Mouse (Mus musculus) lung, embryonic 15.5 days (tissue): ENCODE data around the gene 4933434E20Rik. TPM values are rescaled to one million over a fixed set of nuclear protein-coding genes. Genes with fewer than 3 reads are reported as not detected.
A peak's percentile ranks its signal among the peaks of the same experiment; 100 is the strongest.

Source experiments
- ATAC-seq: fragments of 200-750 bp; cut with Nextera tagmentation; 2 replicates; pipeline ENCODE4 v1.8.0; 2017; ENCODE audit warnings: moderate number of reproducible peaks, borderline replicate concordance; ENCODE audit not compliant: low FRiP score, low TSS enrichment; ENCODE audit errors: extremely low read depth
- H3K27ac ChIP-seq: fragments of 300-500 bp; sonication (generic); 2 replicates; pipeline ENCODE4 v1.5.1; 2015; ENCODE audit warnings: moderate library complexity, mild to moderate bottlenecking, inconsistent platforms
- H3K27me3 ChIP-seq: fragments of 300-500 bp; sonication (generic); 2 replicates; pipeline ENCODE4 v1.6.1; 2015; ENCODE audit warnings: inconsistent platforms
- H3K36me3 ChIP-seq: fragments of 300-500 bp; sonication (generic); 2 replicates; pipeline ENCODE4 v1.6.1; 2015; ENCODE audit warnings: inconsistent platforms
- H3K4me1 ChIP-seq: fragments of 300-500 bp; sonication (generic); 2 replicates; pipeline ENCODE4 v1.6.1; 2015; ENCODE audit warnings: inconsistent platforms
- H3K4me2 ChIP-seq: fragments of 300-500 bp; sonication (generic); 2 replicates; pipeline ENCODE4 v1.6.1; 2015; ENCODE audit warnings: inconsistent platforms, mild to moderate bottlenecking, moderate library complexity
- H3K4me3 ChIP-seq: fragments of 300-500 bp; sonication (generic); 2 replicates; pipeline ENCODE4 v1.5.1; 2015; ENCODE audit warnings: mild to moderate bottlenecking, inconsistent platforms
- H3K9ac ChIP-seq: fragments of 300-500 bp; sonication (generic); 2 replicates; pipeline ENCODE4 v1.6.1; 2015; ENCODE audit warnings: inconsistent platforms
- H3K9me3 ChIP-seq: fragments of 300-500 bp; sonication (generic); 2 replicates; pipeline ENCODE4 v1.6.1; 2016; ENCODE audit warnings: inconsistent platforms
- WGBS: fragments of 180-500 bp; shearing (Covaris S2); methylation state at CpG from one replicate; pipeline ENCODE4 v1.1.7; 2015; 5-methylcytosine and 5-hydroxymethylcytosine counted together
- microRNA counts: library from miRNA; unstranded; fragments of <30 nt; microRNA quantifications from one replicate; lab custom pipeline; 2016
- microRNA-seq: library from miRNA; unstranded; fragments of <30 nt; microRNA quantifications from one replicate; pipeline ENCODE4, GENCODE M21; 2016
- polyA plus RNA-seq: library from polyadenylated mRNA; unstranded; fragments of >200 nt; fragmentation: Nextera tagmentation; extraction: Ambion mirVana; gene quantifications from 2 replicates; pipeline ENCODE4 v1.2.1, GENCODE M21; 2015

Gene 4933434E20Rik
- polyA plus RNA-seq, 1 experiment from 2014 or later, result 154 TPM

DNA sequence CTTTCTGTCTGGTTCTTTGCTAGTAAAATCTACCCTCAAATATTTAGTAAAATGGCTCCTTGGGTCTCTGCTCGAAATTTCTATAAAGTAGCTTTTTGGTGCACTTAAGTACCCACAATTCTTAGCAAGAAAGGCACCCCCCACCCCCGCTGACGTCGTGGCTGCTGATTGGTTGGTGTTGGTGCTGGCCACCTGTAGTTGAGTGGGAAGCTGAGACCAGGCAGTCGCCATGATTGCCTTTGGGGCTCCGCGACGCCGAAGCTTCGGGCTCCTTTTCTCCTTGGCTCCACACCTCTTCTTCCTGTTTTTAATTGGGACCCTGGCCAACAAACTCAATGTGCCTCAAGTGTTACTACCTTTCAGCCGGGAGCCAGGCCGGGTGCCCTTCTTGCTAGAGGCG, 52.5 kb downstream of the 4933434E20Rik start, which contains the start of gene Nup210l:
TSS of gene Nup210l (plus strand) at position 195 of the 400 bp plus-strand sequence.
- H3K27ac ChIP-seq, result no peak within 1 kb of the TSS
- H3K4me1 ChIP-seq, result no peaks in the 10 kb centered on the region
- peaks cover 15% of the 10 kb centered on the region for H3K36me3 ChIP-seq
- no peaks in the 10 kb centered on the region for H3K9me3 ChIP-seq
- H3K9ac ChIP-seq, result no peak within 1 kb of the TSS
- no peak within 1 kb of the TSS for H3K4me3 ChIP-seq
- WGBS, result 87% methylated on average over 13 of the region's 13 CpGs
- no peak within 1 kb of the TSS for H3K4me2 ChIP-seq
- H3K27me3 ChIP-seq, result no peaks in the 10 kb centered on the region
- ATAC-seq, result no peak

DNA sequence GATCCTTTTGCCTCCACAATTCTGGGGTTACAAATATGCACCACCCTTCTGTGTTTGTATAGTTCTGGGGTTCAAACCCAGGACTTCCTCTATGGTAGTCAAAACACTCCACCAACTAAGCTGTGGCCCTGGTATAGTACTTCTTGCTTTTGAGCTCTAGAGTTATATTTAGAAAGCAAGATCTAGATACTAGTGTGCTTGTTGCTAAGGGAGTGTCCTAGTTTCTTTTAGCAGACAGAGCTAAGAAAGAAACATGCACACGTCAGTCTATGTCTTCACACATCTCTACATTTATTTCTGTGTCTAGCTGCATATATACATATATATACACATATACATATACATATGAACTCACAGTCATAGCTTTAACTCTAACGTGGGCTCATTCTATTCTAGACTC, 60.3 kb downstream of the 4933434E20Rik start:
- H3K4me2 ChIP-seq, result no peak overlapping the region
- no peaks in the 10 kb centered on the region for H3K4me1 ChIP-seq
- ATAC-seq, result no peak
- no peak overlapping the region for H3K27ac ChIP-seq
- no peak overlapping the region for H3K9ac ChIP-seq
- no peaks in the 10 kb centered on the region for H3K27me3 ChIP-seq
- WGBS, result 83% methylated on average over 2 of the region's 2 CpGs
- no peak overlapping the region for H3K4me3 ChIP-seq
- no peaks in the 10 kb centered on the region for H3K9me3 ChIP-seq
- H3K36me3 ChIP-seq, result no peaks in the 10 kb centered on the region

DNA sequence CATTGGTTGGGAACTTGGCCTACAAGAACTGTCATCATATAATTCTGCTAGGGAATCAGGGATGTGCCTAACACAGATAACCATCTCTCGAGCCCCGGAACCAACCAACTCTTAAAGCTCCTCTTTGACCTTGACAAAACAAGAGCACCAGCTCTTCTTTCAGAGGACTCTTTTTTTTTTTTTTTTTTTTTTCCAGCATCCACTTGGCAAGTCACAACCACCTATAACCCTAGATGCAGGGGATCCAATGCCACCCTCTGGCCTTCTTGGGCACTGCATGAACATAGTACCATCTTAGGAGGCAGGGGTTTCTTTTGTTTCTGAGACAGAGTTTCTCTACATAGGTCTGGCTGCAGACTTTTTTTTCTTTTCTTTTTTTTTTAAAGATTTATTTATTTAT, 62.9 kb downstream of the 4933434E20Rik start:
- H3K4me2 ChIP-seq, result no peak overlapping the region
- no peak overlapping the region for H3K4me3 ChIP-seq
- no peaks in the 10 kb centered on the region for H3K9me3 ChIP-seq
- H3K9ac ChIP-seq, result no peak overlapping the region
- H3K4me1 ChIP-seq, result no peaks in the 10 kb centered on the region
- ATAC-seq, result no peak
- H3K36me3 ChIP-seq, result no peaks in the 10 kb centered on the region
- H3K27me3 ChIP-seq, result no peaks in the 10 kb centered on the region
- WGBS, result 80% methylated on average over 2 of the region's 2 CpGs
- no peak overlapping the region for H3K27ac ChIP-seq

DNA sequence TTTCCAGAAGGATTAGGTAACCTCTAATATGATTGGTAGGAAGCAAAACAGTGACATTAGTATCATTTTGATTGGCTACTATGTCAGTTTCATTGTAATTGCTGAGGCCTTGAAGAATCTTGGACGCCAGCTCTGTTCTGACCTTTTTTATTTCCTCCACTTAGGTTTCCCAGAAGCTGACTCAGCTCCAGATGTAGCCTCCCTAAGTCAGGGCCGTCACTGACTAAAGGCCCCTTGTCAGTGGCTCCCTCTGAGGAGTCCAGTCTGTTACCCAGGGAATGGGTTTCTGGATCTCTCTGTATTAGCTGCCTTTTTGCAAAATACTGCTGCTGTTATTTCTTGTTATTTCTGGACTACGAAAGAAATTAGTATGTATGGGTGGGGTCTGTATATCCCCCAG, 64.1 kb downstream of the 4933434E20Rik start:
- Histone ChIP-seq H3K4me1 (no peaks in the 10 kb centered on the region), H3K9me3 (no peaks in the 10 kb centered on the region), H3K9ac (no peak overlapping the region), H3K27ac (no peak overlapping the region), H3K4me3 (no peak overlapping the region), H3K4me2 (no peak overlapping the region), H3K36me3 (no peaks in the 10 kb centered on the region), H3K27me3 (no peaks in the 10 kb centered on the region)
- no peak for ATAC-seq
- 69% methylated on average over 3 of the region's 3 CpGs for WGBS

MicroRNAs encoded within 50 kb of the gene (microRNA counts, 519-probe panel; counts per million panel counts)
- 2,759 counts per million, percentile 72 among the panel's probes with 10 or more counts for microRNA mmu-miR-190b (lab: Ali Mortazavi, UCI)

Small RNA genes within 50 kb of the gene (microRNA-seq; reads per million reads assigned to microRNA genes)
- gene Mir190b (9.5 reads per million, percentile 27 among the genes with 10 or more reads in this experiment), gene Mir7669 (1.1 reads per million)

Other genes with a start within 250 kb of the 4933434E20Rik start
- 9.9 and 10.1 TPM in 2 replicates for gene She, start 220.3 kb upstream of the 4933434E20Rik start, polyA plus RNA-seq
- gene Il6ra, start 138.4 kb upstream of the 4933434E20Rik start, polyA plus RNA-seq, result 3.6 TPM in 2 replicates
- gene Atp8b2, start 88.1 kb upstream of the 4933434E20Rik start, polyA plus RNA-seq, result 14.7 and 14.8 TPM in 2 replicates
- gene Hax1, start 52.9 kb upstream of the 4933434E20Rik start, polyA plus RNA-seq, result 164 TPM in 2 replicates
- gene Ubap2l, start 992 bp downstream of the 4933434E20Rik start, polyA plus RNA-seq, result 153 and 157 TPM in 2 replicates
- 637 and 683 TPM in 2 replicates for gene Tpm3, start 21.0 kb downstream of the 4933434E20Rik start, polyA plus RNA-seq
- gene Nup210l, start 52.5 kb downstream of the 4933434E20Rik start, polyA plus RNA-seq, result 0.37 and 0.40 TPM in 2 replicates
- gene Rps27, start 162.0 kb downstream of the 4933434E20Rik start, polyA plus RNA-seq, result 1,416 and 1,510 TPM in 2 replicates
- 35.8 and 40.0 TPM in 2 replicates for gene Rab13, start 162.1 kb downstream of the 4933434E20Rik start, polyA plus RNA-seq
- 90.2 and 100 TPM in 2 replicates for gene Jtb, start 180.0 kb downstream of the 4933434E20Rik start, polyA plus RNA-seq
- gene Creb3l4, start 191.9 kb downstream of the 4933434E20Rik start, polyA plus RNA-seq, result 6.0 and 6.3 TPM in 2 replicates
- 94.7 and 102 TPM in 2 replicates for gene Slc39a1, start 196.5 kb downstream of the 4933434E20Rik start, polyA plus RNA-seq
- 19.9 and 21.1 TPM in 2 replicates for gene Crtc2, start 202.5 kb downstream of the 4933434E20Rik start, polyA plus RNA-seq
- 3.4 and 4.8 TPM in 2 replicates for gene Dennd4b, start 213.5 kb downstream of the 4933434E20Rik start, polyA plus RNA-seq
- 10.6 and 11.7 TPM in 2 replicates for gene Gatad2b, start 241.5 kb downstream of the 4933434E20Rik start, polyA plus RNA-seq